Mouse (Mus musculus): Measurements from ENCODE around the gene Peli1. TPM values are rescaled to one million over a fixed set of nuclear protein-coding genes. Genes with fewer than 3 reads are reported as not detected.

Gene Peli1
- 44.3 and 45.4 TPM in 2 replicates for polyA plus RNA-seq (2015; fragmentation: Nextera tagmentation; extraction: Ambion mirVana)

DNA sequence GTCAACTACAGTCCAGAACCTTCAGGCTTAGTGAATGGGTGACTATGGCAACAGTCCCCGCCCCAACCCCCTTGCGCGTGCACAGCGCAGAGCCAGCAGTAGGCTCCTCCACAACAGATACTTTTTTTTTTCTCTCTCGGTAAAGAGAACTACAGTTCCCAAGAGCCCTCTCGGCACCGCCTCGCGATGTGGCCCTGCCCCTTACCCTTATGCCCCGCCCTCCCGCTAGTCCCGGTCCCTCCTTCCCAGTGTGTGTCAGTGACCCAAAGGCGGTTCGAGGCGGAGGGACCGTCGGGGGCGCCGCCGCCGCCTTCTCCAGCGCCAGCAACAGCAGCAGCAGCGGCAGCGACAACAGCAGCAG, at the start of gene Peli1:
Peli1 (plus strand) TSS at position 225 of the 361 bp plus-strand sequence.
- peak; percentile 99 for ATAC-seq (replicated peaks; ENCODE audit: low FRiP score)
- WGBS = 0% methylated on average over 24 of the region's 24 CpGs
- peak within 1 kb of the TSS; percentile 96 for H3K4me3 ChIP-seq (replicated peaks)
- H3K4me1 ChIP-seq = peaks cover 13% of the 10 kb centered on the region
- H3K27ac ChIP-seq = peak within 1 kb of the TSS; percentile 100
- H3K27me3 ChIP-seq = no peaks in the 10 kb centered on the region
- no peaks in the 10 kb centered on the region for H3K9me3 ChIP-seq (replicated peaks)
- H3K4me2 ChIP-seq = peak within 1 kb of the TSS; percentile 64
- no peaks in the 10 kb centered on the region for H3K36me3 ChIP-seq
- H3K9ac ChIP-seq = peak within 1 kb of the TSS; percentile 99

DNA sequence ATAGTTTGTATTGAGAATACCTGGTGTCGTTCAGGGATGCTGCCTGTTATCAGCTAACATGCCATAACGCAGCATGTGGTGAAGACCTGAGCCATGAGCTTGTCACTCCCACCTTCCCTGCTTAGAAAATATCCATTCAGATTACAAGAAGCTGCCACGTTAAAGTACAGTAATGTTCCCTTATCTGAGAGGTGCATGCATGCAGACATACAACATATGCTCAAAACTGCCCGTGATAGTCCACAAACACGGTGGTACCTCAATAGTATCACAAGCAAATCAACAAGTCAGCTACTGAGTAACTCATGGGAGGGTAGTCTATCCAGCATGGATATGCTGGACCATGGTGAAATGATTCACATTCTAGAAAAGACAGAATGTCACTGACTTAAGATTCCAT, 48.5 kb upstream of the Peli1 start:
- no peaks in the 10 kb centered on the region for H3K9me3 ChIP-seq (replicated peaks)
- no peak overlapping the region for H3K27ac ChIP-seq
- no peak overlapping the region for H3K4me2 ChIP-seq
- H3K36me3 ChIP-seq = no peaks in the 10 kb centered on the region
- H3K4me1 ChIP-seq = 0 out of 2 replicates have a peak, but pooled peaks cover 6% of the 10 kb centered on the region
- WGBS = 92% methylated on average over 5 of the region's 5 CpGs
- ATAC-seq (replicated peaks; ENCODE audit: low FRiP score) = no peak
- H3K4me3 ChIP-seq (replicated peaks) = no peak overlapping the region
- H3K27me3 ChIP-seq = no peaks in the 10 kb centered on the region
- no peak overlapping the region for H3K9ac ChIP-seq

DNA sequence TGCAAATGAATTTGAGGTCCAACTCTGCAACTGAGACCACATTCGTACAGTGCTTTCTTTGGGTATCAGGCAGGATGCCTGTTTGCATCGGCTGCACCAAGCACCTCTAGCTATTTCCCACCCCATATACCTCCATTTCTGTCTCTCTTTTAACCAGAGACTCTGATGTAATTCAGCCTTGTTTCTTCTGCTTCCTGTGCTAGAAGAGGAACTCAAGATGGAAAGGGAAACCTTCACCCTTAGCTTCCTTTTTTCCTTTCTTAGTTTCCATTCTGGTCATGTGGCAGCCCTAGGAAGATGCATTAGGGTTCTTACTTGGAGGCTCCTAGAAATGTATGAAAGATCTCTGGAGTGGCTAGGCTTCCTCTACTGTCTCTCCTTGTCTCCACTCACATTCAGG, 44.9 kb upstream of the Peli1 start:
- ATAC-seq (replicated peaks; ENCODE audit: low FRiP score) = no peak
- no peak overlapping the region for H3K27ac ChIP-seq
- H3K4me1 ChIP-seq = no peaks in the 10 kb centered on the region
- no peak overlapping the region for H3K4me2 ChIP-seq
- no peak overlapping the region for H3K9ac ChIP-seq
- H3K27me3 ChIP-seq = no peaks in the 10 kb centered on the region
- no peak overlapping the region for H3K4me3 ChIP-seq (replicated peaks)
- no peaks in the 10 kb centered on the region for H3K36me3 ChIP-seq
- no peaks in the 10 kb centered on the region for H3K9me3 ChIP-seq (replicated peaks)
- WGBS = 89% methylated on average over 2 of the region's 2 CpGs

DNA sequence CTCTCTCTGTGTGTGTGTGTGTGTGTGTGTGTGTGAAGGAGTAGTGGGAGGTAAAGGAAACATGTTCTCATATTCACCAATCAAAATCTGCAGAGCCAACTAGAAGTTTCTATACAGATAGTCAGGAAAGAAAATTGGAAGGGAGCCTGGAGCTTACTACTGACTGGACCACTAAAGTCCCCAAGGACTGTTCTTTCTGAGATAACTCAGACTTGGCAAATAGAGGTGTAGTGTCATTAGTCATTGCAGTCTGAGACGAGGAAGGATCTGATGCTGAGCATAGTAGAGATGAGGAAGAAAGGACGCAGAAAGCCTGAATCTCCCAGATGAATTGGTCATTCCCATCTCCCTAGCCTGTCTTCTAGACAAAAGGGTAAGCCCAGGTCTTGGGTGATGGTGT, 43.2 kb upstream of the Peli1 start:
- Histone ChIP-seq H3K27me3 (no peaks in the 10 kb centered on the region), H3K9me3 (replicated peaks) (no peaks in the 10 kb centered on the region), H3K36me3 (no peaks in the 10 kb centered on the region), H3K27ac (no peak overlapping the region), H3K4me1 (no peaks in the 10 kb centered on the region), H3K4me3 (replicated peaks) (no peak overlapping the region), H3K9ac (no peak overlapping the region), H3K4me2 (no peak overlapping the region)
- ATAC-seq (replicated peaks; ENCODE audit: low FRiP score) = no peak
- 67% methylated on average over 2 of the region's 2 CpGs for WGBS

DNA sequence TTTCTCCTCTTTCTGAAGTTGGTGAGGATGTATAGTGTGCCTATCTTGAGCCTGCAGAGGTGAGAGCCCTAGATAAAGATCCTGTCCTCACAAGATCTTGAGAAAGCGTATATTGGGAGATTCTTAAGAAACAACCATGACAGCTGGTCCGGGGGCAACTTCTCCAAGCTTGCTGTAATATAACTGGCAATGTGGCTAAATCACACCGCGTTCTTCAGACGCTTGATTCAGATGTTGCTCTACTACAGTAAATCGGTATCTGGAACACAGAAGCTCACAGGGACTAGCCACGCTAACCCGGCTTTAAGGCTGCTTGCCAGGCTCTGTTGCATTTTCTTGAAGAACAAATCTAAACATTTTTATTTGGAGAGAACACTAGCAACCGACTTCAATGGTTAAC, 39.4 kb upstream of the Peli1 start:
- no peaks in the 10 kb centered on the region for H3K27me3 ChIP-seq
- no peaks in the 10 kb centered on the region for H3K36me3 ChIP-seq
- H3K4me1 ChIP-seq = 0 out of 2 replicates have a peak, but pooled peaks cover 3% of the 10 kb centered on the region
- 84% methylated on average over 9 of the region's 9 CpGs for WGBS
- H3K27ac ChIP-seq = no peak overlapping the region
- no peak overlapping the region for H3K4me3 ChIP-seq (replicated peaks)
- no peaks in the 10 kb centered on the region for H3K9me3 ChIP-seq (replicated peaks)
- H3K4me2 ChIP-seq = no peak overlapping the region
- ATAC-seq (replicated peaks; ENCODE audit: low FRiP score) = no peak
- H3K9ac ChIP-seq = no peak overlapping the region

DNA sequence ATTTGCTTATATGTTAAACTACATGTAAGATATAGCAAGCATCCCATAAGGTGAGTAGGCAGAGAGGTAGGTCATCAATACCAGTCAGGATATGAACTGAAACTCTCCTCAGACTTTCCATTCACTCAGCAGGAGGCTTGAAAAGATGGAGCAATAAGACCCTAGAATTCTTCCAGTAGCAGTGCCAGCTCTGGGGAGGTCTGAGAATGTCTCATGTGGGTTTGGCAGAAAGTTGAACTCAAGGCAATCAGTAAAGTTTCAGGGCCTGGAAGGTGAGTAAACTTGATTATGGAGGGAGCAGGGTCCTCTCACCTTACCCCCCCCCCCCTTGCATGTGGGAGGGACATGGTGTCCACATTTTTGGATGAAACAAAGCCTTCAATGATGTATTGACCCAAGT, 36.5 kb upstream of the Peli1 start:
- Histone ChIP-seq H3K9me3 (replicated peaks) (no peaks in the 10 kb centered on the region), H3K27ac (no peak overlapping the region), H3K9ac (no peak overlapping the region), H3K36me3 (no peaks in the 10 kb centered on the region), H3K4me3 (replicated peaks) (no peak overlapping the region), H3K4me1 (peaks cover 11% of the 10 kb centered on the region), H3K4me2 (no peak overlapping the region), H3K27me3 (no peaks in the 10 kb centered on the region)
- ATAC-seq (replicated peaks; ENCODE audit: low FRiP score) = no peak

- no peak overlapping the region for H3K9ac ChIP-seq
- H3K36me3 ChIP-seq = no peaks in the 10 kb centered on the region
- peak; percentile 70; the same call in 1 of the 2 replicates for ATAC-seq (replicated peaks; ENCODE audit: low FRiP score)
- no peak overlapping the region for H3K4me3 ChIP-seq (replicated peaks)
- peaks cover 19% of the 10 kb centered on the region for H3K4me1 ChIP-seq
- no peaks in the 10 kb centered on the region for H3K9me3 ChIP-seq (replicated peaks)
- 82% methylated on average over 13 of the region's 13 CpGs for WGBS
- H3K27ac ChIP-seq = no peak overlapping the region
- no peaks in the 10 kb centered on the region for H3K27me3 ChIP-seq
- H3K4me2 ChIP-seq = no peak overlapping the region
Measured at GRCm38 (mm10) chr11:21056109-21056850, 34.8 kb upstream of the Peli1 start.

DNA sequence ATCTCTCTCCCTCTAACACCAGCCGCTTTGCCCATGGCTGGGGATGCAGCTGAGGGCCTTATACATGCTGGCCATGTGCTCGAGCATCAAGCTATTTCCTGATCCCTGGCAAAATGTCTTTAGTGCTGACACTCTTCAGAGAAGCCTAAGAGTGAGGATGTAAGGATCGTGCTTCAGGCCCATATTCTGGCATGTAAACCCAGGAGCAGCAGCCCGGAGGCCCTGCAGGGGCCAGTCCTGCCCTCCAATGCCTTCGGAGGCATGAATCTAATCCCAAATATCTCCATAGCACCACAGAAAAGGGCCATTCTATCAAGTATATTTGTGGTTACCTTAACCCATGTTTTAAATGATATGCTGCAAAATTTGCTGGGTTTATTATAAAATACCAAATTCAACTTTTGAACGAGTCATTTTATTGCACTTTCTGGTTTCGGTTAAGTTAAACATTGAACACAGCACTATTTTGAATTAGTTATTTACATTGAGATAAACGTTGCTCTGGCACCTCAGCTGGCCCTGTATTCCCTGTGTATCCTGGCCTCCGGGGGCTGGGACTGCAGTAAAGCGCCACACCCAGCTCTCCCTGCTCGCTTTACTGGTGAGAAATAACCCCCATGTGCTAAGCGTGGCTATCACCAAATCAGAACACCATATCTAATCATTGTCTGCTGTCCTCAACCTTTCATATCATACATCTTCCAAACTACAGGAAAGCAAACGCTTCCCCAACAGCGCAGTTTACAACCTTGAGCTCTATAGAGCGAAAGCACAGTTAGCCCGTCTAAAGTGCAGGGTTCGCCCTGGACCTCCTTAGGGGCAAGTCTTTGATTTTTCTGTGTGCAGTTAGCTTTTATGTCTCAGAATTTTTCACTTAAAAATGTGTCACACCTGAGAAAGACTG, 33.3 kb upstream of the Peli1 start:
- no peak overlapping the region for H3K27ac ChIP-seq
- ATAC-seq (replicated peaks; ENCODE audit: low FRiP score) = no peak

GRCm38 (mm10) chr11:21058415-21058781, 32.7 kb upstream of the Peli1 start:
- 77% methylated on average over 5 of the region's 5 CpGs for WGBS
- Histone ChIP-seq H3K36me3 (no peaks in the 10 kb centered on the region), H3K27me3 (no peaks in the 10 kb centered on the region), H3K4me3 (replicated peaks) (no peak overlapping the region), H3K4me2 (no peak overlapping the region), H3K4me1 (peaks cover 19% of the 10 kb centered on the region), H3K9me3 (replicated peaks) (no peaks in the 10 kb centered on the region), H3K27ac (no peak overlapping the region), H3K9ac (no peak overlapping the region)
- ATAC-seq (replicated peaks; ENCODE audit: low FRiP score) = no peak

More for the DNA sequence above, 33.3 kb upstream of the Peli1 start:
- 71% methylated on average over 17 of the region's 17 CpGs for WGBS
- Histone ChIP-seq H3K36me3 (no peaks in the 10 kb centered on the region), H3K27me3 (no peaks in the 10 kb centered on the region), H3K4me1 (peaks cover 19% of the 10 kb centered on the region), H3K4me3 (replicated peaks) (no peak overlapping the region), H3K9ac (no peak overlapping the region), H3K9me3 (replicated peaks) (no peaks in the 10 kb centered on the region), H3K4me2 (no peak overlapping the region)

DNA sequence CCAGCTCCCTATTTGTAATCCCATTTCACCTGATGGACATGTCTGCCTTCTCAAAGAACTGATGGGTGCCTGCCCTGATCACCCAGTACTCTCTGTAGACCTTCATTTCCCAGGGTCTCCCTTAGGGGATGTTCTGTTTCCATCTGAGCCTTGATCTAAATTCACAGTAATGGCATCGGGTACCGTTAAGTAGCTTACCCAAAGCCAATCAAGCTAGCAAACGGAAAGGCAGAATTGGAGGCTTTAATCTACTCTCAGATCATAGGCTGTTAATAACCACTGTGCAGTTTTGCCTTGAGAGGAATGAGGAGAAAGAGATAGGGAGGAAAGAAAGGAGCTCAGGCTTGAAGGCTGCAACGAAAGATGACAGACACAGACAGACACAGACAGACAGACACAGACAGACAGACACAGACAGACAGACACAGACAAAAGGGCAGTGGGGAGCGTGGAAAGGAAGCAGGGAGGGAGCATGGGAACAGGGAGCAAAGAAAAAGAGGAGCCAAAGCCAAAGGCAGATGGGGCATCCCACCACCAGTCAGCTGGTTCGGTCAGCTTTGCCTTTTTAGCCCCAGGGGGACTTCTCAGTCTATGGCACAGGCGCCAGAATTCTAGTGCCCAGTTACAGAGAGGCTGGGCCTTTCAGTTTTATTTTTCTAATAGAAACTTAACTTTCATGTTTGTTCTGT, 30.6 kb upstream of the Peli1 start:
- Histone ChIP-seq H3K27me3 (no peaks in the 10 kb centered on the region), H3K9me3 (replicated peaks) (no peaks in the 10 kb centered on the region), H3K4me1 (peaks cover 16% of the 10 kb centered on the region), H3K4me3 (replicated peaks) (no peak overlapping the region), H3K4me2 (no peak overlapping the region), H3K9ac (no peak overlapping the region), H3K36me3 (no peaks in the 10 kb centered on the region), H3K27ac (no peak overlapping the region)
- 63% methylated on average over 7 of the region's 7 CpGs for WGBS
- ATAC-seq (replicated peaks; ENCODE audit: low FRiP score) = no peak

GRCm38 (mm10) chr11:21061075-21061403, 30.1 kb upstream of the Peli1 start:
- H3K9me3 ChIP-seq (replicated peaks) = no peaks in the 10 kb centered on the region
- no peak overlapping the region for H3K27ac ChIP-seq
- H3K36me3 ChIP-seq = no peaks in the 10 kb centered on the region
- no peaks in the 10 kb centered on the region for H3K27me3 ChIP-seq
- peaks cover 16% of the 10 kb centered on the region for H3K4me1 ChIP-seq
- no peak overlapping the region for H3K4me2 ChIP-seq
- WGBS = 56% methylated on average over 8 of the region's 8 CpGs
- no peak overlapping the region for H3K9ac ChIP-seq
- no peak for ATAC-seq (replicated peaks; ENCODE audit: low FRiP score)
- H3K4me3 ChIP-seq (replicated peaks) = no peak overlapping the region

DNA sequence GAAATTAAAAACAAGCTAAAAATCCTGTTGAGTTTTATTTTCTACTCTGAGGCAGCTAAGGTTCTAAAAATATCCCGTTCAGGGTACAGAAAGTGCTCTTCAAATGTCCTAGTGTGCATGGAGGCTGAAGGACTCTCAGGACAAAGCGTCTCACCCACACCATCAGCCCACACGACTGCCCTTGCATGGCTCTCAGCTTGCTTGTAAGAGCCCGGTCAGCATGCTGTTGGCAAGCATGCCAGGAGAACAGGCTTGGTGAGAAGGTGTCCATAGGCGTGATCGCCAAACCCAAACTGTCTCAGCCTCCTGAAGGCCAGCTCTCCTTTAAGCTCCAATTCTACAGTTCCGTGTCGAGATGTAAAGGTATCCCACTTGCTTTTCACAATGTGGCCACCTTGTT, 29.7 kb upstream of the Peli1 start:
- ATAC-seq (replicated peaks; ENCODE audit: low FRiP score) = no peak
- 84% methylated on average over 8 of the region's 8 CpGs for WGBS
- Histone ChIP-seq H3K36me3 (no peaks in the 10 kb centered on the region), H3K4me1 (peaks cover 16% of the 10 kb centered on the region), H3K9me3 (replicated peaks) (no peaks in the 10 kb centered on the region), H3K4me3 (replicated peaks) (no peak overlapping the region), H3K9ac (no peak overlapping the region), H3K27ac (no peak overlapping the region), H3K27me3 (no peaks in the 10 kb centered on the region), H3K4me2 (no peak overlapping the region)
